Mouse (Mus musculus) CH12.LX (cell line): ENCODE results near the gene Krtap3-1.

ENCODE experiments used
- CTCF ChIP-seq, 2 experiments: IDR thresholded peaks in 1 of 2; conservative IDR thresholded peaks in 1 of 2; 2 replicates each; pipeline ENCODE4 v1.5.1; 2011 to 2012; ENCODE audit warnings: low read depth in 2 of 2, low read length in 2 of 2, improper control_type of control experiment in 1 of 2, inconsistent platforms in 1 of 2, mild to moderate bottlenecking in 1 of 2, moderate library complexity in 1 of 2
- EP300 ChIP-seq: IDR thresholded peaks from 2 replicates; pipeline ENCODE4 v1.6.1; 2011; ENCODE audit warnings: low read length, improper control_type of control experiment
- ETS1 ChIP-seq: conservative IDR thresholded peaks from 2 replicates; pipeline ENCODE4 v1.6.1; 2012; ENCODE audit warnings: low read depth, mild to moderate bottlenecking, inconsistent platforms, low read length, improper control_type of control experiment, moderate library complexity
- GABPA ChIP-seq: IDR thresholded peaks from 2 replicates; pipeline ENCODE4 v1.6.1; 2012; ENCODE audit warnings: low read depth, low read length, improper control_type of control experiment, inconsistent platforms; ENCODE audit not compliant: insufficient replicate concordance
- HCFC1 ChIP-seq: IDR thresholded peaks from 2 replicates; pipeline ENCODE4 v1.6.1; 2012; ENCODE audit warnings: low read depth, mild to moderate bottlenecking, inconsistent platforms, low read length, improper control_type of control experiment
- MAFK ChIP-seq: IDR thresholded peaks from 2 replicates; pipeline ENCODE4 v1.6.1; 2011; ENCODE audit warnings: low read length, improper control_type of control experiment; ENCODE audit not compliant: insufficient replicate concordance
- MAX ChIP-seq: IDR thresholded peaks from 2 replicates; pipeline ENCODE4 v1.6.1; 2011; ENCODE audit warnings: low read length, improper control_type of control experiment
- MEF2A ChIP-seq: IDR thresholded peaks from 2 replicates; pipeline ENCODE4 v1.6.1; 2014; ENCODE audit warnings: low read depth, mild to moderate bottlenecking, inconsistent platforms, low read length, improper control_type of control experiment, borderline replicate concordance
- POLR2A ChIP-seq: IDR thresholded peaks from 2 replicates; pipeline ENCODE4 v1.6.1; 2011; ENCODE audit warnings: low read depth, mild to moderate bottlenecking, improper control_type of control experiment, low read length
- POLR2AphosphoS2 ChIP-seq: IDR thresholded peaks from 2 replicates; pipeline ENCODE4 v1.6.1; 2011; ENCODE audit warnings: low read depth, low read length, improper control_type of control experiment
- TBP ChIP-seq: conservative IDR thresholded peaks from 2 replicates; pipeline ENCODE4 v1.6.1; 2011; ENCODE audit warnings: low read depth, low read length, improper control_type of control experiment
- ZC3H11A ChIP-seq: IDR thresholded peaks from 2 replicates; pipeline ENCODE4 v1.6.1; 2012; ENCODE audit warnings: low read depth, mild to moderate bottlenecking, inconsistent platforms, low read length, improper control_type of control experiment

DNA sequence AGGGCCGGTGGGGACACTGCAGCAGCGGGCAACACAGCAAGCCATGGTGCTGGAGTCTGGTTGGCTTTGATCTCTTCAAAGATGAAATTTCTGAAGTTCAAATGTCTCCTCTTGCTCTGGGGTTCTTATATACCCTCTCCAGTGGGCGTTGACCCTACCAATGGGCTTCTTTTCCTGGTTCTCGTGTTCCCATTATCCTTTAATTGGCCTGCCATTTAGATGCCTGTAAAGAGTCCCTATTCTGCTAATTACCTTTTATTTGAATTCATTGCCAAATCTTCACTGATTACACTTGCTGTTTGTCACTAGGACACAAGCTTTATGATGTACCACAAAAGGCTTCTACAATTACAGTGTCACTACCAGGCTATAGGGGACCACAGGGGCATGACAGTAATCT lies 15.7 kb downstream of the Krtap3-1 start, which contains the start of gene Krtap3-3:
- TF ChIP-seq ZC3H11A (no peak), MAFK (no peak), CTCF (conservative IDR thresholded peaks at IDR 0.05 in 1 of 2, IDR thresholded peaks at IDR 0.05 in 1 of 2; ENCODE audit: low read depth in 2 of 2, low read length in 2 of 2) (no peak), ETS1 (no peak), EP300 (no peak), GABPA (no peak), TBP (no peak), MAX (no peak), HCFC1 (no peak), POLR2A (no peak), POLR2AphosphoS2 (no peak), MEF2A (no peak)
